Mouse (Mus musculus) midbrain, embryonic 16.5 days (tissue): ENCODE measurements around the gene Dnmt3a. TPM values are rescaled to one million over a fixed set of nuclear protein-coding genes. Genes with fewer than 3 reads are reported as not detected.
A peak's percentile ranks its signal among the peaks of the same experiment; 100 is the strongest.

Experiments
- ATAC-seq: fragments of 200-750 bp; cut with Nextera tagmentation; 2 replicates; pipeline ENCODE4 v1.8.0; 2017; ENCODE audit warnings: moderate TSS enrichment
- H3K27ac ChIP-seq: fragments of 300-500 bp; sonication (generic); 2 replicates; pipeline ENCODE4 v1.5.1; 2014; ENCODE audit warnings: mild to moderate bottlenecking, low read length, mixed read lengths
- H3K27me3 ChIP-seq: fragments of 300-500 bp; sonication (generic); 2 replicates; pipeline ENCODE4 v1.6.1; 2014; ENCODE audit warnings: low read depth, low read length, mixed read lengths; ENCODE audit not compliant: control insufficient read depth, insufficient read depth
- H3K36me3 ChIP-seq: fragments of 300-500 bp; sonication (generic); 2 replicates; pipeline ENCODE4 v1.6.1; 2014; ENCODE audit warnings: mild to moderate bottlenecking, low read length, moderate library complexity, mixed read lengths; ENCODE audit not compliant: control insufficient read depth, insufficient read depth
- H3K4me1 ChIP-seq: fragments of 300-500 bp; sonication (generic); 2 replicates; pipeline ENCODE4 v1.6.1; 2014; ENCODE audit warnings: mild to moderate bottlenecking, low read length, mixed read lengths; ENCODE audit not compliant: control insufficient read depth, insufficient read depth
- H3K4me2 ChIP-seq: fragments of 300-500 bp; sonication (generic); 2 replicates; pipeline ENCODE4 v1.6.1; 2014; ENCODE audit warnings: mild to moderate bottlenecking, low read length, mixed read lengths
- H3K4me3 ChIP-seq: fragments of 300-500 bp; sonication (generic); 2 replicates; pipeline ENCODE4 v1.5.1; 2014; ENCODE audit warnings: low read depth, mild to moderate bottlenecking, low read length, moderate library complexity, mixed read lengths
- H3K9ac ChIP-seq: fragments of 300-500 bp; sonication (generic); 2 replicates; pipeline ENCODE4 v1.6.1; 2014; ENCODE audit warnings: low read depth, low read length, mixed read lengths
- H3K9me3 ChIP-seq: fragments of 300-500 bp; sonication (generic); replicated peaks from 2 replicates; pipeline ENCODE4 v1.6.1; 2014; ENCODE audit warnings: mild to moderate bottlenecking, low read length, mixed read lengths; ENCODE audit not compliant: control insufficient read depth, poor library complexity, severe bottlenecking
- WGBS: fragments of 180-500 bp; shearing (Covaris S2); extraction: QIAGEN DNeasy Blood & Tissue Kit; methylation state at CpG from one replicate; pipeline ENCODE4 v1.1.7; 2014; 5-methylcytosine and 5-hydroxymethylcytosine counted together
- polyA plus RNA-seq: library from polyadenylated mRNA; unstranded; fragments of >200 nt; fragmentation: Nextera tagmentation; extraction: Ambion mirVana; gene quantifications from 2 replicates; pipeline ENCODE4 v1.2.1, GENCODE M21; 2015

The Dnmt3a gene
- polyA plus RNA-seq, 1 experiment from 2014 or later = 112 TPM

GRCm38 (mm10) chr12:3892240-3893059, 86.6 kb downstream of the Dnmt3a start:
- Histone ChIP-seq H3K9ac (peak overlapping the region; percentile 54), H3K4me3 (peak overlapping the region; percentile 40), H3K36me3 (peaks cover 22% of the 10 kb centered on the region), H3K4me1 (peaks cover 56% of the 10 kb centered on the region), H3K9me3 (no peaks in the 10 kb centered on the region), H3K4me2 (peak overlapping the region; percentile 69), H3K27ac (peak overlapping the region; percentile 56), H3K27me3 (no peaks in the 10 kb centered on the region)
- WGBS = 7% methylated on average over 15 of the region's 15 CpGs
- peak; percentile 19; the same call in 1 of the 2 replicates for ATAC-seq

DNA sequence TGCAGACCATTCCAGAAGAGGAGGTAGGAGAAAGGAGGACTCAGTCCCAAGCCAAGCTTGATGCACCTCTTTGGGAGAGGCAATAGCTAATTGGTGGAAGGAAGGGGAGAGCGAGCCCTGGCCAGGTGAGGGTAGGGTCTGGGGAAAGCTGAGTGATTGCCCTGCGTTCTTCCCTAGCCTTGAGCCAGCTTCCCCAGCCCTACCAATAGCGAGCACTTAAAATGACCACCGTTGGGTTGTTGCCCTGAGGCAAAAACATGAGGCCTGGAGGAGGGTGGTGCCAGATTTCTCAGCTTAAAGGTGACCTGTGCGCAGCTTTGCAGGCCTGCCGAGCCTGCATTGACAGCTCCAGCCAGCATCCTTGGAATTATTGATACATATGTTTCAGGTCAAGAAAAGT, 87.5 kb downstream of the Dnmt3a start:
- H3K9me3 ChIP-seq = no peaks in the 10 kb centered on the region
- 69% methylated on average over 6 of the region's 6 CpGs for WGBS
- peaks cover 47% of the 10 kb centered on the region for H3K4me1 ChIP-seq
- peak overlapping the region; percentile 69 for H3K4me2 ChIP-seq
- peaks cover 27% of the 10 kb centered on the region for H3K36me3 ChIP-seq
- H3K9ac ChIP-seq = peak overlapping the region; percentile 49; the same call in 1 of the 2 replicates
- H3K27me3 ChIP-seq = no peaks in the 10 kb centered on the region
- H3K27ac ChIP-seq = peak overlapping the region; percentile 56; the same call in 1 of the 2 replicates
- H3K4me3 ChIP-seq = no peak overlapping the region
- no peak for ATAC-seq

- ATAC-seq = no peak
Observed at GRCm38 (mm10) chr12:3894525-3894924, 88.7 kb downstream of the Dnmt3a start.

DNA sequence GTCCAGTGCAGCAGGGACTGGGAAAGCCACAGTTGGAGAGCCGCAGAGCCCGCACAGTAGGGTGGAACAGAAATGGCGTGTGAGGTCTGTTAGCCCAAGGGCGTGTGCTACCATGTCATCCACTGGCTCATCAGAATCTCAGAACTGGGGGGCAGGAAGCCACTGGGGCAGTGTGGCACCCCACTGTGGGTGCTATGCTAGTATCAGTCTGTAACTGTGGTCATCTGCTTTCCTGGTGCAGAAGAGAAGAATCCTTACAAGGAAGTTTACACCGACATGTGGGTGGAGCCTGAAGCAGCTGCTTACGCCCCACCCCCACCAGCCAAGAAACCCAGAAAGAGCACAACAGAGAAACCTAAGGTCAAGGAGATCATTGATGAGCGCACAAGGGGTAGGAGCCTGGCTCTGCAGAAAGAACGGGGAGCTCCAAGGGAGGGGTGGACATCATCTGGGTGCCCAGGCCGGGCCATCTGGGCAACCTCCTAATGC, 91.3 kb downstream of the Dnmt3a start:
- peaks cover 14% of the 10 kb centered on the region for H3K4me1 ChIP-seq
- no peak overlapping the region for H3K9ac ChIP-seq
- H3K4me2 ChIP-seq = no peak overlapping the region
- 90% methylated on average over 9 of the region's 9 CpGs for WGBS
- peaks cover 55% of the 10 kb centered on the region for H3K36me3 ChIP-seq
- ATAC-seq = no peak
- H3K27ac ChIP-seq = no peak overlapping the region
- H3K4me3 ChIP-seq = no peak overlapping the region
- no peaks in the 10 kb centered on the region for H3K27me3 ChIP-seq
- H3K9me3 ChIP-seq = no peaks in the 10 kb centered on the region

More at GRCm38 (mm10) chr12:3894525-3894924, 88.7 kb downstream of the Dnmt3a start:
- Histone ChIP-seq H3K9me3 (no peaks in the 10 kb centered on the region), H3K4me1 (peaks cover 36% of the 10 kb centered on the region), H3K27me3 (no peaks in the 10 kb centered on the region), H3K4me3 (no peak overlapping the region), H3K36me3 (peaks cover 34% of the 10 kb centered on the region), H3K27ac (no peak overlapping the region), H3K4me2 (no peak overlapping the region), H3K9ac (no peak overlapping the region)
- 67% methylated on average over 7 of the region's 7 CpGs for WGBS

DNA sequence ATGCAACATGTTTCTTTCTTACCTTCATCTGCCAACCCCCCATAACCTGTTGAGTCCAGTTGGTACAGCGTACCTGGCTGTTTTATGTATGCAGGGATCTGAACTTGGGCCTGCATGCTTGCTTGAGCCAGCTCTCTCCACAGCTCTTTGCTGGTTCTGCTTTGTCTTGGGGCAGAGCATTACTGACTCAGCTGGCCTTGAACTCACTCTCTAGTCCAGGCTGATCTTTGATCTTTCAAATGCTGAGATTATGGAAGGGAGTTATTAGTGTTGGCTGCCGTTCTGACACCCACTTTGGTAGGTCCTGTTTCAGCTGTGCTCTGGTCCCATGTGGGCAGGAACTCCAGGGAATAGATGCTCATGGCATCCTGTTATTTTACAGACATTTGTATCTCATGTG, 93.0 kb downstream of the Dnmt3a start:
- no peak overlapping the region for H3K4me2 ChIP-seq
- no peak overlapping the region for H3K4me3 ChIP-seq
- H3K27ac ChIP-seq = no peak overlapping the region
- H3K36me3 ChIP-seq = peaks cover 67% of the 10 kb centered on the region
- no peaks in the 10 kb centered on the region for H3K4me1 ChIP-seq
- no peak overlapping the region for H3K9ac ChIP-seq
- H3K9me3 ChIP-seq = no peaks in the 10 kb centered on the region
- H3K27me3 ChIP-seq = no peaks in the 10 kb centered on the region
- 93% methylated on average over 2 of the region's 2 CpGs for WGBS
- ATAC-seq = no peak

- Histone ChIP-seq H3K27me3 (no peaks in the 10 kb centered on the region), H3K4me2 (no peak overlapping the region), H3K9me3 (no peaks in the 10 kb centered on the region), H3K9ac (no peak overlapping the region), H3K36me3 (peaks cover 55% of the 10 kb centered on the region), H3K4me1 (no peaks in the 10 kb centered on the region), H3K4me3 (no peak overlapping the region), H3K27ac (no peak overlapping the region)
- ATAC-seq = no peak
- 95% methylated on average over 9 of the region's 9 CpGs for WGBS
Observed at GRCm38 (mm10) chr12:3905436-3905835, 99.6 kb downstream of the Dnmt3a start.

DNA sequence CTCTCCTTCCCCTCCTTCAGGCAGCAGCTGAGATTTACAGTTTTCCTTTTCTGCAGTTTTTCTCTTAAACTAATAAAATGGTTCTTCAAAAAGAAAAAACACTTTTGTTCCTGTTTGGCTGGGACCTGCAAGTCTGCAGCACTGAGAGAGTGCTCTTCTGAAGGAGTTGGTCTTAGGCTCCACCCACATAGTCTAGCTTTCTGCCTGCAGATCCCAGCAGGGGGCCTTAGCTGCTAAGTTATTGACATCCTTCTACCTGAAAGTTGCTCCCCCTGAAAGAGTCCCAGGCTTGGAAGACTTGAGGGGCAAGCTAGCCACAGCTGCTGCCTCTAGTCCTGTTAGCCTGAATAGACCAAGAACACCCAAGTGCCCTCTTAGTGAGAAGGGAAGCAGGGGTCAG, 100.5 kb downstream of the Dnmt3a start:
- Histone ChIP-seq H3K9ac (no peak overlapping the region), H3K4me3 (no peak overlapping the region), H3K4me1 (no peaks in the 10 kb centered on the region), H3K4me2 (no peak overlapping the region), H3K36me3 (peaks cover 50% of the 10 kb centered on the region), H3K27ac (no peak overlapping the region), H3K27me3 (no peaks in the 10 kb centered on the region), H3K9me3 (no peaks in the 10 kb centered on the region)
- ATAC-seq = no peak

DNA sequence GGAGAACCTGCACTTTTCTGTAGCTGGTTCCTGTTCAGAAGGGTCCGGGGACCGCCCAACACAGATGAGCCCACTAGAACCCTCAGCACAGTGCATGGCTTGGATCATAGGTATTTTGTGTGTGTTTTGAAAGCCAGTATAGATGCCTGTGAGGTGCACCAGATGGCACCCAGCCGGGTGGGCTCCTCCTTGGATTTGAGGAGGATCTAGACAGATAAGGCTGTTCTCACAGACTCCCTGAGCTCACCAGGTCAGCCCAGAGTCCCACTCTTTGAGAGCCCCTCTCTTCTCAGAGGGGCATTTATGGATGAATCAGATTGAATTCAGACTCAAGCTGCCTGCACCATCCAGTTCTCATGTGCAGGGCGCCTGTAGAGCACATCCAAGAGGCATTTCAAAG, 101.2 kb downstream of the Dnmt3a start:
- H3K36me3 ChIP-seq = peaks cover 43% of the 10 kb centered on the region
- 85% methylated on average over 4 of the region's 4 CpGs for WGBS

GRCm38 (mm10) chr12:3907418-3907817, 101.6 kb downstream of the Dnmt3a start:
- ATAC-seq = no peak
- Histone ChIP-seq H3K4me2 (no peak overlapping the region), H3K27ac (no peak overlapping the region), H3K4me3 (no peak overlapping the region), H3K36me3 (peaks cover 39% of the 10 kb centered on the region), H3K4me1 (no peaks in the 10 kb centered on the region), H3K27me3 (no peaks in the 10 kb centered on the region), H3K9ac (no peak overlapping the region), H3K9me3 (no peaks in the 10 kb centered on the region)
- 77% methylated on average over 13 of the region's 13 CpGs for WGBS

More for the DNA sequence above, 101.2 kb downstream of the Dnmt3a start:
- no peak overlapping the region for H3K9ac ChIP-seq
- no peaks in the 10 kb centered on the region for H3K4me1 ChIP-seq
- ATAC-seq = no peak
- no peak overlapping the region for H3K4me3 ChIP-seq
- H3K27me3 ChIP-seq = no peaks in the 10 kb centered on the region
- no peak overlapping the region for H3K4me2 ChIP-seq
- no peaks in the 10 kb centered on the region for H3K9me3 ChIP-seq
- peak overlapping the region; percentile 29; the same call in 1 of the 2 replicates for H3K27ac ChIP-seq
